Comparison of ENCODE assay signal across 8 mouse cellular contexts in the genomic region with DNA sequence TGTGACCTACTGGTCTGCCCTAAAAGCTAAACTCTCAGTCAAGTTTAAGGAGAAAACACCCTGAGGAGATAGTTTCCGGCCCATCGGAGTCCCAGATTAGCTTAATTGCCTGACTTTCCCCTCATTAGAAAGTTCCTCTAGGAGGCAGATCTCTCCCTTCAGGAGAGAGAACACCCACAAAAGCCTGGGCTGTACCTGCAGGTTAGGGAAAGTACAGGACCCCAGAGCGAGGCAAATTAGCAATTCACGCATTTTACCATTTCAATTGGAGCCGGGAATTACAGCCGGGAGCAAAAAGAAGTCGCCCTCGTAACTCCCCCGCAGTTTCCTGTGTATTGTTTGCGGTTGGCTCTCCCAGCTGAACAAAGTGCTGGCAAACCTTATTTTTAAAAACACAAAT. TPM values are rescaled to one million over a fixed set of nuclear protein-coding genes. Genes with fewer than 3 reads are reported as not detected.
DNase-seq lines count a peak whose midpoint lies in the region; ATAC-seq and TF ChIP-seq lines count a peak whose summit lies in the region.

No protein-coding gene starts in this region.

- peak; percentile 66 for DNase-seq in kidney, postnatal 0 days (ENCODE audit: low spot score)
- no peak for DNase-seq in kidney, adult 8-10 months
- peak; percentile 50 for DNase-seq in embryonic facial prominence, embryonic 14.5 days (ENCODE audit: low spot score)
- no peak for DNase-seq in limb, embryonic 10.5 days (ENCODE audit: low spot score)
- DNase-seq in cerebellum, postnatal 25 days, result no peak
- no peak for DNase-seq in layer of hippocampus, postnatal 36 days

- TF ChIP-seq CTCF in kidney, postnatal 0 days (IDR thresholded peaks at IDR 0.05; ENCODE audit: low read depth), result peak; percentile 13; the same call in 1 of the 2 replicates

- H3K9me3 ChIP-seq in kidney, postnatal 0 days (replicated peaks; ENCODE audit: low read length), result no peaks in the 10 kb centered on the region
- no peaks in the 10 kb centered on the region for H3K9me3 ChIP-seq in embryonic facial prominence, embryonic 14.5 days (ENCODE audit: control insufficient read depth, low read length)
- no peaks in the 10 kb centered on the region for H3K9me3 ChIP-seq in limb, embryonic 10.5 days (replicated peaks)
- H3K9me3 ChIP-seq in neural tube, embryonic 14.5 days (ENCODE audit: control insufficient read depth, low read length), result no peaks in the 10 kb centered on the region

- no peak for ATAC-seq in kidney, postnatal 0 days (replicated peaks; ENCODE audit: low FRiP score, low read depth)
- ATAC-seq in embryonic facial prominence, embryonic 14.5 days (ENCODE audit: low read depth), result 0 out of 2 replicates have a peak, but pooled peaks have one; percentile 18
- ATAC-seq in neural tube, embryonic 14.5 days (ENCODE audit: low read depth), result no peak
- ATAC-seq in granulocyte monocyte progenitor cell, adult 5-6 weeks (replicated peaks; ENCODE audit: poor library complexity, severe bottlenecking), result no peak; the same call in 1 of the 2 replicates

- under 1% methylated on average over 10 of the region's 10 CpGs for WGBS in kidney, postnatal 0 days
- 2% methylated on average over 10 of the region's 10 CpGs for WGBS in embryonic facial prominence, embryonic 14.5 days
- WGBS in limb, embryonic 10.5 days, result 2% methylated on average over 10 of the region's 10 CpGs
- 2% methylated on average over 10 of the region's 10 CpGs for WGBS in neural tube, embryonic 14.5 days

- H3K27me3 ChIP-seq in kidney, postnatal 0 days (ENCODE audit: insufficient read depth, low read length), result no peaks in the 10 kb centered on the region
- H3K27me3 ChIP-seq in embryonic facial prominence, embryonic 14.5 days (replicated peaks; ENCODE audit: control insufficient read depth, insufficient read depth, low read length), result no peaks in the 10 kb centered on the region
- peaks cover 7% of the 10 kb centered on the region; the same call in 1 of the 2 replicates for H3K27me3 ChIP-seq in limb, embryonic 10.5 days (ENCODE audit: low read depth, poor library complexity, severe bottlenecking)
- H3K27me3 ChIP-seq in neural tube, embryonic 14.5 days (ENCODE audit: control insufficient read depth, insufficient read depth, low read length), result no peaks in the 10 kb centered on the region

- no peak overlapping the region for H3K27ac ChIP-seq in kidney, postnatal 0 days
- H3K27ac ChIP-seq in embryonic facial prominence, embryonic 14.5 days (replicated peaks; ENCODE audit: low read depth, low read length), result no peak overlapping the region
- no peak overlapping the region for H3K27ac ChIP-seq in limb, embryonic 10.5 days
- no peak overlapping the region for H3K27ac ChIP-seq in neural tube, embryonic 14.5 days (ENCODE audit: low read depth, low read length)

- peak overlapping the region; percentile 23 for H3K4me3 ChIP-seq in kidney, postnatal 0 days (replicated peaks; ENCODE audit: low read depth, low read length)
- peak overlapping the region; percentile 10 for H3K4me3 ChIP-seq in embryonic facial prominence, embryonic 14.5 days (ENCODE audit: low read depth, low read length)
- peak overlapping the region; percentile 32 for H3K4me3 ChIP-seq in limb, embryonic 10.5 days
- H3K4me3 ChIP-seq in neural tube, embryonic 14.5 days (ENCODE audit: low read depth, low read length), result no peak overlapping the region

- 0 out of 2 replicates have a peak, but pooled peaks cover 9% of the 10 kb centered on the region for H3K4me1 ChIP-seq in kidney, postnatal 0 days (replicated peaks; ENCODE audit: insufficient read depth, low read length)
- no peaks in the 10 kb centered on the region for H3K4me1 ChIP-seq in embryonic facial prominence, embryonic 14.5 days (ENCODE audit: control insufficient read depth, insufficient read depth, low read length)
- H3K4me1 ChIP-seq in limb, embryonic 10.5 days, result peaks cover 9% of the 10 kb centered on the region
- peaks cover 4% of the 10 kb centered on the region; the same call in 1 of the 2 replicates for H3K4me1 ChIP-seq in neural tube, embryonic 14.5 days (ENCODE audit: control insufficient read depth, insufficient read depth, low read length)

- peak overlapping the region; percentile 23 for H3K9ac ChIP-seq in kidney, postnatal 0 days (ENCODE audit: low read depth, low read length)
- 0 out of 2 replicates have a peak overlapping the region, but pooled peaks have one; percentile 26 for H3K9ac ChIP-seq in embryonic facial prominence, embryonic 14.5 days (ENCODE audit: low read depth, low read length)
- H3K9ac ChIP-seq in neural tube, embryonic 14.5 days (replicated peaks; ENCODE audit: low read depth, low read length), result no peak overlapping the region

- H3K4me2 ChIP-seq in kidney, postnatal 0 days (ENCODE audit: low read length), result peak overlapping the region; percentile 51
- H3K4me2 ChIP-seq in embryonic facial prominence, embryonic 14.5 days (ENCODE audit: low read depth, low read length), result peak overlapping the region; percentile 43
- H3K4me2 ChIP-seq in neural tube, embryonic 14.5 days (ENCODE audit: low read depth, low read length), result 0 out of 2 replicates have a peak overlapping the region, but pooled peaks have one; percentile 5

- no peaks in the 10 kb centered on the region for H3K36me3 ChIP-seq in kidney, postnatal 0 days (ENCODE audit: insufficient read depth, low read length)
- H3K36me3 ChIP-seq in embryonic facial prominence, embryonic 14.5 days (ENCODE audit: control insufficient read depth, insufficient read depth, low read length), result no peaks in the 10 kb centered on the region
- 0 out of 2 replicates have a peak, but pooled peaks cover 2% of the 10 kb centered on the region for H3K36me3 ChIP-seq in limb, embryonic 10.5 days
- no peaks in the 10 kb centered on the region for H3K36me3 ChIP-seq in neural tube, embryonic 14.5 days (ENCODE audit: control insufficient read depth, insufficient read depth, low read length)

RNA-seq across cellular contexts. Expression of gene Uso1, which starts 25.2 kb away (rescaled TPM):
- polyA plus RNA-seq in kidney, postnatal 0 days (2015; fragmentation: Nextera tagmentation; extraction: Ambion mirVana), result 36.1 and 38.4 TPM in 2 replicates
- 41.8 and 49.3 TPM in 2 replicates for polyA plus RNA-seq in embryonic facial prominence, embryonic 14.5 days (2014; fragmentation: Nextera tagmentation; extraction: Ambion mirVana)
- 39.0 and 44.7 TPM in 2 replicates for polyA plus RNA-seq in limb, embryonic 10.5 days (2016; fragmentation: Nextera tagmentation; extraction: Ambion mirVana)
- polyA plus RNA-seq in neural tube, embryonic 14.5 days (2014; fragmentation: Nextera tagmentation; extraction: Ambion mirVana), result 31.7 and 36.3 TPM in 2 replicates
- 49.7 and 51.3 TPM in 2 replicates for total RNA-seq in granulocyte monocyte progenitor cell, adult 5-6 weeks (2014; fragmentation: Nextera tagmentation)
- 23.7 and 28.1 TPM in 2 replicates for total RNA-seq in granulocyte monocyte progenitor cell, adult 5-6 weeks (2017)
- 10 to 100 TPM; 84.3 to 84.7 TPM for total RNA-seq in layer of hippocampus, postnatal 36 days (2021)

RNA-seq across cellular contexts. Expression of gene G3bp2, which starts 29.1 kb away (rescaled TPM):
- polyA plus RNA-seq in kidney, postnatal 0 days (2015; fragmentation: Nextera tagmentation; extraction: Ambion mirVana), result 134 and 155 TPM in 2 replicates
- 153 and 175 TPM in 2 replicates for polyA plus RNA-seq in embryonic facial prominence, embryonic 14.5 days (2014; fragmentation: Nextera tagmentation; extraction: Ambion mirVana)
- polyA plus RNA-seq in limb, embryonic 10.5 days (2016; fragmentation: Nextera tagmentation; extraction: Ambion mirVana), result 265 and 267 TPM in 2 replicates
- 406 and 408 TPM in 2 replicates for polyA plus RNA-seq in neural tube, embryonic 14.5 days (2014; fragmentation: Nextera tagmentation; extraction: Ambion mirVana)
- total RNA-seq in granulocyte monocyte progenitor cell, adult 5-6 weeks (2014; fragmentation: Nextera tagmentation), result 89.7 and 90.9 TPM in 2 replicates
- 126 and 130 TPM in 2 replicates for total RNA-seq in granulocyte monocyte progenitor cell, adult 5-6 weeks (2017)
- total RNA-seq in layer of hippocampus, postnatal 36 days (2021), result 100 to 1,000 TPM; 230 to 257 TPM

Comparison
In these comparisons a context has a peak if more than half of its experiments do, and no peak if none do; other contexts are left out.
1. DNase-seq: peak in kidney, postnatal 0 days (single experiment) and embryonic facial prominence, embryonic 14.5 days (single experiment); none in kidney, adult 8-10 months (0 of 2), limb, embryonic 10.5 days (single experiment), cerebellum, postnatal 25 days (0 of 2) and layer of hippocampus, postnatal 36 days (0 of 2).
2. Peak in every context shown above with its lines, with median percentiles within 50 percentile points of each other: H3K4me2 ChIP-seq.